Mouse (Mus musculus) erythroblast, adult 5-6 weeks (primary cell): ENCODE measurements around the gene Wdr25. TPM values are rescaled to one million over a fixed set of nuclear protein-coding genes. Genes with fewer than 3 reads are reported as not detected.

ENCODE experiments used
- ATAC-seq: replicated peaks from 2 replicates; pipeline ENCODE4 v1.8.0; 2016; ENCODE audit warnings: moderate number of reproducible peaks, mild to moderate bottlenecking, moderate TSS enrichment, inconsistent platforms; ENCODE audit not compliant: poor library complexity, low FRiP score, severe bottlenecking
- total RNA-seq, 2 experiments: library from RNA; stranded (forward) in 1 of 2; stranded (reverse) in 1 of 2; fragments of 150-400 nt in 1 of 2; fragments of 200-764, 138-1000 nt in 1 of 2; gene quantifications; 2 replicates each; pipeline versions ENCODE4 v1.2.3 to v1.2.4; 2015 to 2017; ENCODE audit warnings: low replicate concordance in 2 of 2

Gene Wdr25
- total RNA-seq, 2 experiments from 2014 or later: 1.4 TPM; not detected in 1

- ATAC-seq: no peak
Measured at GRCm38 (mm10) chr12:108929475-108929874, 36.0 kb downstream of the Wdr25 start.

- ATAC-seq: no peak
Measured at GRCm38 (mm10) chr12:108931341-108932053, 38.1 kb downstream of the Wdr25 start.

GRCm38 (mm10) chr12:108932113-108932512, 38.7 kb downstream of the Wdr25 start:
- ATAC-seq: no peak

GRCm38 (mm10) chr12:108934231-108934630, 40.8 kb downstream of the Wdr25 start:
- no peak for ATAC-seq

- ATAC-seq: no peak
Measured at GRCm38 (mm10) chr12:108936834-108937233, 43.4 kb downstream of the Wdr25 start.

GRCm38 (mm10) chr12:108937506-108937905, 44.1 kb downstream of the Wdr25 start:
- ATAC-seq: no peak

GRCm38 (mm10) chr12:108938844-108939243, 45.4 kb downstream of the Wdr25 start:
- no peak for ATAC-seq

- ATAC-seq: no peak
Measured at GRCm38 (mm10) chr12:108939317-108939716, 45.9 kb downstream of the Wdr25 start.

GRCm38 (mm10) chr12:108940255-108940654, 46.8 kb downstream of the Wdr25 start:
- no peak for ATAC-seq

GRCm38 (mm10) chr12:108941282-108941681, 47.9 kb downstream of the Wdr25 start:
- ATAC-seq: no peak

GRCm38 (mm10) chr12:108942203-108942923, 48.9 kb downstream of the Wdr25 start:
- ATAC-seq: no peak

- no peak for ATAC-seq
Measured at GRCm38 (mm10) chr12:108953011-108953550, 59.6 kb downstream of the Wdr25 start.

- ATAC-seq: no peak
Measured at GRCm38 (mm10) chr12:108953838-108954237, 60.4 kb downstream of the Wdr25 start.

GRCm38 (mm10) chr12:108954456-108954855, 61.0 kb downstream of the Wdr25 start:
- ATAC-seq: no peak

- ATAC-seq: no peak
Measured at GRCm38 (mm10) chr12:108958483-108958882, 65.1 kb downstream of the Wdr25 start.

- ATAC-seq: no peak
Measured at GRCm38 (mm10) chr12:108958991-108959638, 65.7 kb downstream of the Wdr25 start.

- ATAC-seq: no peak
Measured at GRCm38 (mm10) chr12:108959639-108960219, 66.3 kb downstream of the Wdr25 start.

- no peak for ATAC-seq
Measured at GRCm38 (mm10) chr12:108960225-108960624, 66.8 kb downstream of the Wdr25 start.

GRCm38 (mm10) chr12:108967631-108968030, 74.2 kb downstream of the Wdr25 start:
- ATAC-seq: no peak

- ATAC-seq: no peak
Measured at GRCm38 (mm10) chr12:108968031-108968430, 74.6 kb downstream of the Wdr25 start.
